Mouse (Mus musculus) hindbrain, postnatal 0 days (tissue): Measurements from ENCODE around the gene Oxct1. TPM values are rescaled to one million over a fixed set of nuclear protein-coding genes. Genes with fewer than 3 reads are reported as not detected.
A peak's percentile ranks its signal among the peaks of the same experiment; 100 is the strongest.

Experiments used
- ATAC-seq: fragments of 200-750 bp; cut with Nextera tagmentation; 2 replicates; pipeline ENCODE4 v1.8.0; 2017; ENCODE audit warnings: mild to moderate bottlenecking, moderate TSS enrichment, moderate library complexity
- DNase-seq: peaks from one replicate; pipeline ENCODE4 v3.0.0-alpha.2; 2015; ENCODE audit warnings: low spot score
- H3K27ac ChIP-seq: fragments of 300-500 bp; sonication (generic); 2 replicates; pipeline ENCODE4 v1.5.1; 2014; ENCODE audit warnings: mild to moderate bottlenecking
- H3K27me3 ChIP-seq: fragments of 300-500 bp; sonication (generic); 2 replicates; pipeline ENCODE4 v1.6.1; 2014; ENCODE audit warnings: low read length, mixed read lengths; ENCODE audit not compliant: insufficient read depth
- H3K36me3 ChIP-seq: fragments of 300-500 bp; sonication (generic); 2 replicates; pipeline ENCODE4 v1.6.1; 2014; ENCODE audit warnings: low read length, mixed read lengths; ENCODE audit not compliant: insufficient read depth
- H3K4me1 ChIP-seq: fragments of 300-500 bp; sonication (generic); 2 replicates; pipeline ENCODE4 v1.6.1; 2014; ENCODE audit warnings: antibody characterized with exemption, low read length, mixed read lengths; ENCODE audit not compliant: insufficient read depth
- H3K4me2 ChIP-seq: fragments of 300-500 bp; sonication (generic); 2 replicates; pipeline ENCODE4 v1.6.1; 2014; ENCODE audit warnings: low read depth, mild to moderate bottlenecking, low read length, moderate library complexity, mixed read lengths
- H3K4me3 ChIP-seq: fragments of 300-500 bp; sonication (generic); 2 replicates; pipeline ENCODE4 v1.5.1; 2014; ENCODE audit warnings: low read length
- H3K9ac ChIP-seq: fragments of 300-500 bp; sonication (generic); replicated peaks from 2 replicates; pipeline ENCODE4 v1.6.1; 2014; ENCODE audit warnings: mild to moderate bottlenecking, low read length, moderate library complexity, mixed read lengths
- H3K9me3 ChIP-seq: fragments of 300-500 bp; sonication (generic); 2 replicates; pipeline ENCODE4 v1.6.1; 2016; ENCODE audit warnings: low read length, mixed read lengths
- CTCF ChIP-seq: IDR thresholded peaks from 2 replicates; pipeline ENCODE4 v1.5.1; 2016; ENCODE audit warnings: antibody characterized with exemption, control low read depth, low read depth
- WGBS: fragments of 180-500 bp; shearing (Covaris S2); extraction: QIAGEN DNeasy Blood & Tissue Kit; methylation state at CpG from one replicate; pipeline ENCODE4 v1.1.7; 2014; 5-methylcytosine and 5-hydroxymethylcytosine counted together
- polyA plus RNA-seq: library from polyadenylated mRNA; unstranded; fragments of >200 nt; fragmentation: Nextera tagmentation; extraction: Ambion mirVana; gene quantifications from 2 replicates; pipeline ENCODE4 v1.2.1, GENCODE M21; 2015
- total RNA-seq: library from RNA; depleted of rRNA; stranded (reverse); fragments of >200 nt; gene quantifications from 2 replicates; pipeline ENCODE4 v1.2.3, GENCODE M21; 2014

The Oxct1 gene
- total and polyA plus RNA-seq, 2 experiments from 2014 or later: 226 to 457 TPM

GRCm38 (mm10) chr15:3987981-3988380 is 38.2 kb upstream of the Oxct1 start:
- H3K27ac ChIP-seq: no peak overlapping the region
- 0 out of 2 replicates have a peak, but pooled peaks have one; percentile 38 for ATAC-seq
- WGBS: 65% methylated on average over 2 of the region's 2 CpGs
- H3K9ac ChIP-seq: no peak overlapping the region
- peak; percentile 66 for DNase-seq
- H3K4me1 ChIP-seq: no peaks in the 10 kb centered on the region
- peaks cover 34% of the 10 kb centered on the region for H3K36me3 ChIP-seq
- TF ChIP-seq CTCF: peak; percentile 83
- no peak overlapping the region for H3K4me3 ChIP-seq
- H3K27me3 ChIP-seq: no peaks in the 10 kb centered on the region
- H3K9me3 ChIP-seq: no peaks in the 10 kb centered on the region
- H3K4me2 ChIP-seq: no peak overlapping the region

GRCm38 (mm10) chr15:3994852-3995447 is 31.2 kb upstream of the Oxct1 start:
- 23% methylated on average over 14 of the region's 14 CpGs for WGBS

GRCm38 (mm10) chr15:3995448-3996266 is 30.5 kb upstream of the Oxct1 start, which contains the start of gene AW549877:
Gene AW549877 (minus strand): TSS chr15:3995744.
- Histone ChIP-seq H3K36me3 (0 out of 2 replicates have a peak, but pooled peaks cover 11% of the 10 kb centered on the region), H3K27me3 (no peaks in the 10 kb centered on the region), H3K4me1 (peaks cover 2% of the 10 kb centered on the region; the same call in 1 of the 2 replicates), H3K27ac (peak within 1 kb of the TSS; percentile 95), H3K4me2 (peak within 1 kb of the TSS; percentile 78), H3K4me3 (peak within 1 kb of the TSS; percentile 68), H3K9ac (peak within 1 kb of the TSS; percentile 74), H3K9me3 (no peaks in the 10 kb centered on the region)
- WGBS: under 1% methylated on average over 60 of the region's 61 CpGs
- DNase-seq: peak; percentile 98
- 0 out of 2 replicates have a peak, but pooled peaks have one; percentile 12 for TF ChIP-seq CTCF
- ATAC-seq: peak; percentile 99

More at GRCm38 (mm10) chr15:3994852-3995447, 31.2 kb upstream of the Oxct1 start:
- H3K4me1 ChIP-seq: peaks cover 2% of the 10 kb centered on the region; the same call in 1 of the 2 replicates
- DNase-seq (no peak), ATAC-seq (no peak)
- TF ChIP-seq CTCF: no peak
- H3K4me3 ChIP-seq: peak overlapping the region; percentile 68
- H3K4me2 ChIP-seq: peak overlapping the region; percentile 54
- H3K9me3 ChIP-seq: no peaks in the 10 kb centered on the region
- peak overlapping the region; percentile 95 for H3K27ac ChIP-seq
- peak overlapping the region; percentile 74 for H3K9ac ChIP-seq
- H3K36me3 ChIP-seq: peaks cover 17% of the 10 kb centered on the region; the same call in 1 of the 2 replicates
- H3K27me3 ChIP-seq: no peaks in the 10 kb centered on the region

- H3K4me2 ChIP-seq: peak overlapping the region; percentile 78
- no peaks in the 10 kb centered on the region for H3K27me3 ChIP-seq
- H3K36me3 ChIP-seq: 0 out of 2 replicates have a peak, but pooled peaks cover 7% of the 10 kb centered on the region
- peaks cover 2% of the 10 kb centered on the region; the same call in 1 of the 2 replicates for H3K4me1 ChIP-seq
- DNase-seq (no peak), ATAC-seq (no peak)
- no peak for TF ChIP-seq CTCF
- WGBS: 17% methylated on average over 14 of the region's 14 CpGs
- no peaks in the 10 kb centered on the region for H3K9me3 ChIP-seq
- H3K4me3 ChIP-seq: peak overlapping the region; percentile 68
- H3K27ac ChIP-seq: peak overlapping the region; percentile 95
- peak overlapping the region; percentile 61 for H3K9ac ChIP-seq
These were observed 29.7 kb upstream of the Oxct1 start for GRCm38 (mm10) chr15:3996267-3997010.

- Histone ChIP-seq H3K9me3 (no peaks in the 10 kb centered on the region), H3K9ac (no peak overlapping the region), H3K27ac (no peak overlapping the region), H3K27me3 (no peaks in the 10 kb centered on the region), H3K4me2 (no peak overlapping the region), H3K4me3 (no peak overlapping the region), H3K4me1 (peaks cover 2% of the 10 kb centered on the region; the same call in 1 of the 2 replicates), H3K36me3 (no peaks in the 10 kb centered on the region)
- no peak for TF ChIP-seq CTCF
- no peak for DNase-seq
- 74% methylated on average over 2 of the region's 2 CpGs for WGBS
- no peak for ATAC-seq
These were observed 27.0 kb upstream of the Oxct1 start for GRCm38 (mm10) chr15:3999144-3999543.

GRCm38 (mm10) chr15:4000536-4000935 is 25.6 kb upstream of the Oxct1 start:
- no peaks in the 10 kb centered on the region for H3K4me1 ChIP-seq
- H3K9ac ChIP-seq: no peak overlapping the region
- H3K4me2 ChIP-seq: no peak overlapping the region
- no peak overlapping the region for H3K4me3 ChIP-seq
- H3K27me3 ChIP-seq: no peaks in the 10 kb centered on the region
- peaks cover 4% of the 10 kb centered on the region; the same call in 1 of the 2 replicates for H3K9me3 ChIP-seq
- DNase-seq (no peak), ATAC-seq (no peak)
- 82% methylated on average over 2 of the region's 2 CpGs for WGBS
- no peaks in the 10 kb centered on the region for H3K36me3 ChIP-seq
- H3K27ac ChIP-seq: no peak overlapping the region
- TF ChIP-seq CTCF: no peak
